Mouse (Mus musculus) liver, postnatal 0 days (tissue): Measurements from ENCODE around the gene Gjd3.

Experiments used
- CTCF ChIP-seq: sonication (generic); IDR thresholded peaks from 2 replicates; pipeline ENCODE4 v1.5.1; 2016; ENCODE audit warnings: antibody characterized with exemption, low read depth
- EP300 ChIP-seq: IDR thresholded peaks from 2 replicates; pipeline ENCODE4 v1.6.1; 2016; ENCODE audit warnings: antibody characterized with exemption, low read depth, mild to moderate bottlenecking

DNA sequence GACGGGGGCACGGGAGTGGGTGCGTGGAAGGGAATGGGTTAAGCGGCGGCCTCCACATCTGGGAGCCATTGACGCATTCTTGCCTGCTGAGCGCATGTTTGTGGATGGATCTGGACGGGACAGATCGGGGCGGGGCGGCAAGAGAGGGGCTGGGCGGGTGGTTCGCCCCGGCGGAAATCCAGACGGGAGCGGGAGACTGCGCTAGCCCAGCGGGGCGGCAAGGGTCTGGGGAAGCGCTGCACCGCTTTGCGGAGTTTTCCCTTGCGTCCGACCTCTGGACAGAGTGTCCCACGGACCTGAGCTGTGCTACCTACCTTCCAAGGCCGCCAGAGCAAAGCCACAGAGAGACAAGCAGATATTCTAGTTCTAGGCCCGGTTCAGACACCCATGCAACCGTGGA, 46.6 kb downstream of the Gjd3 start:
- no peak for TF ChIP-seq CTCF
- TF ChIP-seq EP300 = no peak
